Mouse (Mus musculus) embryonic facial prominence, embryonic 14.5 days (tissue): ENCODE data around the gene Ccr3. TPM values are rescaled to one million over a fixed set of nuclear protein-coding genes. Genes with fewer than 3 reads are reported as not detected.

ENCODE experiments used
- ATAC-seq: fragments of 200-750 bp; cut with Nextera tagmentation; 2 replicates; pipeline ENCODE4 v1.8.0; 2017; ENCODE audit warnings: low read depth, moderate number of reproducible peaks, moderate TSS enrichment
- DNase-seq: peaks from one replicate; pipeline ENCODE4 v3.0.0-alpha.2; 2015; ENCODE audit warnings: low spot score
- H3K27ac ChIP-seq: fragments of 300-500 bp; sonication (generic); replicated peaks from 2 replicates; pipeline ENCODE4 v1.5.1; 2014; ENCODE audit warnings: low read depth, mild to moderate bottlenecking, low read length, moderate library complexity
- H3K27me3 ChIP-seq: fragments of 300-500 bp; sonication (generic); replicated peaks from 2 replicates; pipeline ENCODE4 v1.6.1; 2014; ENCODE audit warnings: low read length; ENCODE audit not compliant: control insufficient read depth, insufficient read depth
- H3K36me3 ChIP-seq: fragments of 300-500 bp; sonication (generic); 2 replicates; pipeline ENCODE4 v1.6.1; 2014; ENCODE audit warnings: low read length, mixed read lengths; ENCODE audit not compliant: control insufficient read depth, insufficient read depth
- H3K4me1 ChIP-seq: fragments of 300-500 bp; sonication (generic); 2 replicates; pipeline ENCODE4 v1.6.1; 2014; ENCODE audit warnings: antibody characterized with exemption, low read length; ENCODE audit not compliant: control insufficient read depth, insufficient read depth
- H3K4me2 ChIP-seq: fragments of 300-500 bp; sonication (generic); 2 replicates; pipeline ENCODE4 v1.6.1; 2014; ENCODE audit warnings: low read depth, mild to moderate bottlenecking, low read length, moderate library complexity, mixed read lengths
- H3K4me3 ChIP-seq: fragments of 300-500 bp; sonication (generic); 2 replicates; pipeline ENCODE4 v1.5.1; 2014; ENCODE audit warnings: low read depth, mild to moderate bottlenecking, low read length
- H3K9ac ChIP-seq: fragments of 300-500 bp; sonication (generic); 2 replicates; pipeline ENCODE4 v1.6.1; 2014; ENCODE audit warnings: low read depth, mild to moderate bottlenecking, low read length, moderate library complexity, mixed read lengths
- H3K9me3 ChIP-seq: fragments of 300-500 bp; sonication (generic); 2 replicates; pipeline ENCODE4 v1.6.1; 2016; ENCODE audit warnings: low read length; ENCODE audit not compliant: control insufficient read depth
- WGBS: fragments of 180-500 bp; shearing (Covaris S2); extraction: QIAGEN DNeasy Blood & Tissue Kit; methylation state at CpG from one replicate; pipeline ENCODE4 v1.1.7; 2014; 5-methylcytosine and 5-hydroxymethylcytosine counted together
- polyA plus RNA-seq: library from polyadenylated mRNA; unstranded; fragments of >200 nt; fragmentation: Nextera tagmentation; extraction: Ambion mirVana; gene quantifications from 2 replicates; pipeline ENCODE4 v1.2.1, GENCODE M21; 2014

Gene Ccr3
- polyA plus RNA-seq, 1 experiment from 2014 or later, result 0.28 TPM

- Histone ChIP-seq H3K4me3 (no peak overlapping the region), H3K4me2 (no peak overlapping the region), H3K27ac (no peak overlapping the region), H3K9me3 (no peaks in the 10 kb centered on the region), H3K36me3 (no peaks in the 10 kb centered on the region), H3K4me1 (no peaks in the 10 kb centered on the region), H3K27me3 (no peaks in the 10 kb centered on the region), H3K9ac (no peak overlapping the region)
- no peak for ATAC-seq
- WGBS, result 72% methylated on average over 3 of the region's 3 CpGs
- no peak for DNase-seq
Observed at GRCm38 (mm10) chr9:123989671-123990070, 32.1 kb upstream of the Ccr3 start.

DNA sequence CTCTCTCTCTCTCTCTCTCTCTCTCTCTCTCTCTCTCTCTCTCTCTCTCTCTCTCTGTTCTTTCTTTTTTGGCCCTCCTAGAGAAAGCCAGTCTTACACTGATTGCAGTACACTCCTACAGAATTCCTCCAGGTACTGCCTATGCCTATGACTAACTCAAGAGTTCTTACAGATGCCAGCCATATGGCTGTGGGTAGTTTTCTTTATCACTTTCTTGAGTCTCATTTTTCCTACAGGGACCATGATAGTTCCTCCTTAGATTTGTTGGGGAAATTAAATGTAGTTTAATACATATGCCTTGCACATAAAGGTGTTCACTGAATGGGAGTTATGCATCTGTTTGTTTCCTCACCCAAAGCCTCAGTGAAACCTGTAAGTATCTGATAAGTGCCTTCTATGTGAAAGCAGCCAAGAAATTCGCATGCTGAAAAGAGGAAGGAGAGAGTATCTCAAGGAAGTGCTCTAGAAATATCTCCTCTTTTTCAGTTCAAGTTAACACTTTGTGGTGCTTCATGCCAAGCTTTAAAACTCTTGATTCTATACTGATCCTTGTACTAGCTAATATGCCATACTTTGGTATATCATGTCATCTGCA lies 30.4 kb upstream of the Ccr3 start:
- DNase-seq, result no peak
- Histone ChIP-seq H3K9me3 (no peaks in the 10 kb centered on the region), H3K27me3 (no peaks in the 10 kb centered on the region), H3K4me1 (no peaks in the 10 kb centered on the region), H3K4me3 (no peak overlapping the region), H3K4me2 (no peak overlapping the region), H3K9ac (no peak overlapping the region), H3K27ac (no peak overlapping the region), H3K36me3 (no peaks in the 10 kb centered on the region)
- ATAC-seq, result no peak
- WGBS, result 33% methylated on average over 1 of the region's 1 CpGs

DNA sequence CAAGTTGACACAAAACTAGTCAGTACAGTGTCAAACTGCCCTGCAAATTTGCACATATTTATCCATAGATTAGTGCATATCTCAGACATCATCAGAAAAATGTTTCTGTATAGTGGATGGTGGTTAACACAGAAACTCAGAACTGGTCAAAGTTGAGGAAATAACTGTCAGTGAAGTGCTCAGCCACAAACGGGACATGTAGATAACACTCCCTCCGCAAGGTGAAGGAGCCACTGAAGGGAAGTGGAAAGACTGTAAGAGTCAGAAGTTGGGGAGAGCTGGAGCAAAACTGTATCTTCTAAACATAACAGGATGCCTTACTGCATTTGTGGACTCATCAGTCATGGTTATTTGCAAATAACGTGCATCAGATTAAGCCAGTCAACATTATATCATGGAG lies 24.1 kb upstream of the Ccr3 start:
- no peak overlapping the region for H3K4me2 ChIP-seq
- ATAC-seq, result no peak
- no peak for DNase-seq
- H3K9ac ChIP-seq, result no peak overlapping the region
- 71% methylated on average over 3 of the region's 3 CpGs for WGBS
- no peaks in the 10 kb centered on the region for H3K4me1 ChIP-seq
- H3K27ac ChIP-seq, result no peak overlapping the region
- H3K9me3 ChIP-seq, result no peaks in the 10 kb centered on the region
- H3K4me3 ChIP-seq, result no peak overlapping the region
- no peaks in the 10 kb centered on the region for H3K36me3 ChIP-seq
- H3K27me3 ChIP-seq, result no peaks in the 10 kb centered on the region

- DNase-seq (no peak), ATAC-seq (no peak)
- Histone ChIP-seq H3K4me1 (no peaks in the 10 kb centered on the region), H3K27ac (no peak overlapping the region), H3K9ac (no peak overlapping the region), H3K27me3 (no peaks in the 10 kb centered on the region), H3K4me3 (no peak overlapping the region), H3K9me3 (no peaks in the 10 kb centered on the region), H3K36me3 (no peaks in the 10 kb centered on the region), H3K4me2 (no peak overlapping the region)
- WGBS, result 79% methylated on average over 2 of the region's 2 CpGs
Observed at GRCm38 (mm10) chr9:123999784-124000183, 22.0 kb upstream of the Ccr3 start.

GRCm38 (mm10) chr9:124012691-124013090 lies 9.1 kb upstream of the Ccr3 start:
- H3K4me1 ChIP-seq, result no peaks in the 10 kb centered on the region
- H3K4me2 ChIP-seq, result no peak overlapping the region
- no peaks in the 10 kb centered on the region for H3K9me3 ChIP-seq
- no peaks in the 10 kb centered on the region for H3K36me3 ChIP-seq
- H3K4me3 ChIP-seq, result no peak overlapping the region
- H3K9ac ChIP-seq, result no peak overlapping the region
- WGBS, result 66% methylated on average over 2 of the region's 2 CpGs
- no peaks in the 10 kb centered on the region for H3K27me3 ChIP-seq
- no peak overlapping the region for H3K27ac ChIP-seq
- DNase-seq (no peak), ATAC-seq (no peak)

DNA sequence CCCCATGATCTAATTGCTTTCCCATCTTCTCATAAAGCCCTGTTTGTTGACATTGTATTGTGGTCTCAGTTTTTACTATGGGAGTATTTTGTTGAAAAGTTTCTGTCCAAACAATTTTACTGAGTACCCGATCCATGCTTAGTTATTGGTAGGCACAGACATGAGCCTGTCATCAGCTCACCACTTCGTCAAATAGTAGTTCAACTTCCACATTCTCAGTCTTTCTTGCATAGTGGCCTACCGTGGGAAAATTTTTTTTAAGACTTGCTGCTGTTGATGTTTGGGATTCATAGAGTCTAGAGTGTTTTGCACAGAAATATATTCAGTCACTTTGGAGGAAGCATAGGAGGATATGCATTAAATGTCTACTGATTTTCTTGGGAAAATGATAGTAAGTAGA lies 8.5 kb upstream of the Ccr3 start:
- no peak for ATAC-seq
- Histone ChIP-seq H3K27me3 (no peaks in the 10 kb centered on the region), H3K27ac (no peak overlapping the region), H3K4me2 (no peak overlapping the region), H3K4me3 (no peak overlapping the region), H3K36me3 (no peaks in the 10 kb centered on the region), H3K9me3 (no peaks in the 10 kb centered on the region), H3K4me1 (no peaks in the 10 kb centered on the region), H3K9ac (no peak overlapping the region)
- WGBS, result 72% methylated on average over 3 of the region's 3 CpGs
- no peak for DNase-seq

DNA sequence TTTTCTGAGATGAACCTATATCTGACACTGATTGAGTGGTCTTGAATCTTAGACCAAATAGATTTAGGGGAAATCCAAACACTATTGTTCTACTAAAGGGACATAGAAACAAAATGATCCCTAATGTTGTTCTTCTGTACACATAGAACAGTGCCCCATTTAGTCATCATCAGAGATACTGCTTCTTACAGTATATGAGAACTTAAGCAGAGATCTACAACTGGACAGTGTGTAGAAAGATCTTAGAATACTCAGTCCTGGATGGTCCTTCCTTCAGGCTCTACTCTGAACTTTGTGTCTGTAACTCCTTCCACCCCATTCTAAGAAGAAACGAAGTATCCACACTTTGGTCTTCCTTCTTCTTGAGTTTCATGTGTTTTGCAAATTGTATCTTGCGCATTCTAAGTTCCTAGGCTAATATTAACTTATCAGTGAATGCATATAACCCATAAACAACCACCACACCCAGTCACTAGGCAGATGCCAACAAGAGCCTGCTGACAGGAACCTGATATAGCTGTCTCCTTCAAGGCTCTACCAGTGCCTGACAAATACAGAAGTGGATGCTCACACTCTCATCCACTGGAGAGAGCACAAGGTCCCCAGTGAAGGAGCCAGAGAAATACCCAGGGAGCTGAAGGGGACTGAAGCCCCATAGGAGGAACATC lies 6.7 kb upstream of the Ccr3 start:
- ATAC-seq (no peak), DNase-seq (no peak)
- Histone ChIP-seq H3K9ac (no peak overlapping the region), H3K9me3 (no peaks in the 10 kb centered on the region), H3K4me3 (no peak overlapping the region), H3K27me3 (no peaks in the 10 kb centered on the region), H3K36me3 (no peaks in the 10 kb centered on the region), H3K4me1 (no peaks in the 10 kb centered on the region), H3K4me2 (no peak overlapping the region), H3K27ac (no peak overlapping the region)
- WGBS, result 87% methylated on average over 2 of the region's 2 CpGs

DNA sequence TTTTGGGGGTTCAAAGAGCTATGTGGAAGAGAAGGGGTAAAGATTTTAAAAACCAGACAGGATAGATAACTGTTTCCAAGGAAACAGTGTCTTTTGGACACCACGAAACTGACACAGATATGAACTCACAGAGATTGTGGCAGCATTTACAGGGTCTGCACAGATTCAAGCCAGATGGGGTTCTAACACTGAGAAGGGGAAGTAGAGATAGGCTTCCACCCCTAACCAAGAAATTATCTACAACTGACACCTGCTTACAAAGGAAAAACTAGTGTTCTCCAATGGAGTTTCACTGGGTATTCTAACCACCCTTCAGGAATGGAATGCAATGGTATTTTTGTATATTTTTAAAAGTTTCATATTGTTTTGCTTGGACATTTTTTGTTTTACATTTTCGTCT lies 5.7 kb upstream of the Ccr3 start:
- Histone ChIP-seq H3K4me3 (no peak overlapping the region), H3K36me3 (no peaks in the 10 kb centered on the region)
- WGBS, result 48% methylated on average over 2 of the region's 2 CpGs

DNA sequence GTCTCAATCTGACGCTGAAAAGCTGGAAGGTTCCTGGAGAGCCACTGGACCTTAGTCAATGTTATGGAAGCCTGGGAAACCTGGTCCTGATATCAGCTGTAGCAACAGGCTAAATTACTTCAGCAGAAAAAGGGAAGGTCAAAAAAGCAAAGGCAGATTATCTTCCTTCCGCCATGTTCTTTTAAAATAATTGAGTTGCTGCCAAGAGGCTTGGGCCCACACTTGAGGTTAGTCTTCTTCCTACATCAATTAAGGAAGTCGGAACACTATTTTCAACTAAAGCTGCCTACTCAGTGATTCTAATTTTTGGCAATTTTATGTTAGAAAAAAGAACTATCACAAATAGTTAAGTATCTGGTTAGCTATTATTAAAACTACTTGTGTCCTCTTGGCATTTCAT lies 1.9 kb upstream of the Ccr3 start:
- Histone ChIP-seq H3K36me3 (no peaks in the 10 kb centered on the region), H3K9ac (no peak overlapping the region), H3K4me1 (no peaks in the 10 kb centered on the region), H3K27ac (no peak overlapping the region), H3K4me2 (no peak overlapping the region), H3K9me3 (no peaks in the 10 kb centered on the region), H3K4me3 (no peak overlapping the region), H3K27me3 (no peaks in the 10 kb centered on the region)
- ATAC-seq (no peak), DNase-seq (no peak)
- WGBS, result 85% methylated on average over 3 of the region's 3 CpGs

More for the DNA sequence above, 5.7 kb upstream of the Ccr3 start:
- Histone ChIP-seq H3K27ac (no peak overlapping the region), H3K4me2 (no peak overlapping the region), H3K27me3 (no peaks in the 10 kb centered on the region), H3K4me1 (no peaks in the 10 kb centered on the region), H3K9ac (no peak overlapping the region), H3K9me3 (no peaks in the 10 kb centered on the region)
- ATAC-seq (no peak), DNase-seq (no peak)
